Mouse (Mus musculus) spleen, postnatal 36 days (tissue): ENCODE measurements around the gene Plxna2.

Experiments
- DNase-seq, 2 experiments: peaks; one replicate each; pipeline ENCODE4 v3.0.0; 2022; ENCODE audit warnings: low spot score in 2 of 2, mixed read lengths in 1 of 2

Plxna2 gene

GRCm38 (mm10) chr1:194622677-194623076 is 4.7 kb downstream of the Plxna2 start:
- no peak for DNase-seq

- no peak for DNase-seq
These were observed 5.6 kb downstream of the Plxna2 start for GRCm38 (mm10) chr1:194623641-194624040.

DNA sequence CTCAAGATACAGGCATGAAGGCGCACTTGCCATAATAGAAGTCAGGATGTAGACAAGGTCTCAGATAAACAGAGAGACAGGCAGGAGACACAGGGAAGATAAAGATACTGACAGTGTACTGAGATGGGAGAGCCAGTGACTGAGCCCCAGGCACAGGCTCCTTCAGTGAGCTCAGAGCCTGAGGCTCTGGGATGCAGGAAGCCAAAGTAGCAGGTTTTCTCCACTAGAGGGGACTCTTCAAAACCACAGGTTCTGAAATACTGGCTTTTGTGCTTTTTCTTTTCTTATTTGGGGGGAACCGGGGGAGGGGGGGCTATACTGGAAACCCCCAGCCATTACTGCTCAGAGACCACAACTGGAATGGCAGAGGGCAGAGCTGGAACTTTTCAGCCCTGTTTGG is 6.4 kb downstream of the Plxna2 start:
- no peak for DNase-seq

- DNase-seq = no peak
These were observed 7.0 kb downstream of the Plxna2 start for GRCm38 (mm10) chr1:194624973-194625372.

DNA sequence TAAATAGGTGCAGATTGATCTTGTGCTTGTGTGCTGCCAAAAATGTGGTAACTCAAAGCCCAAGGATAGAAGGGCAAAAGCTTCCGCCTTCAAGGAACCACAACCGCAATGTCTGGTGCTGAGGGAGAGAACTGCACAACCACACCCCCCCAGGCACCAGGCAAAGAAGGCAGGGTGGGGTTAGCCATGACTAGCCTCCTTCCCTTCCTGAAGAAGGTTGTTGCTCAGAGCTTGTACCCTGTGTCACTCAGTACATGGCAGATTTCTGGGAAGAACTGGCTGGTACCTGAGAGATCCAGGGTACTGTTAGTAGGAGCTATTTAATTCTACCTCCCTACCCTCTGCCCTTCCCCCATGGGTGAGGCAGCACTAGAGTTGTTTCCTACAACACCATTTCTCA is 8.1 kb downstream of the Plxna2 start:
- no peak for DNase-seq

DNA sequence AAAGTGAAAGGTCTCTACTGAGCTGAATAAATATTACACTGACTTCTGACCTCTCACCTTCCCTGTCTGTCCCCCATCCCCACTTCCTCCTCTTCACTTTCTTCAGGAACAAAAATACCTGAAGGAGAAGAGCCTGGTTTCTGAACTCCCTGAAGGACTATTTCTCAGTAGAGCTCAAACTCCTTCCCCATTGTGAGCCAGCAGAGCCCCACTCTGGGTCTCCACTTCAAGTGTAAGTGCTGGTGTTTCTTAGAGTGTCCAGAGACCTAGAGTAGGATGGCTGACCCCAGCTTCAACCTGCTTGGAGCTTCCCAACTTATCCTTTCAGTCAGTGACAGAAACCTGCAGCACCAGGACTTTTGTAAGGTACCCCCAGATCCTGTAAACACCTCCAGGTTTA is 9.3 kb downstream of the Plxna2 start:
- DNase-seq = no peak

DNA sequence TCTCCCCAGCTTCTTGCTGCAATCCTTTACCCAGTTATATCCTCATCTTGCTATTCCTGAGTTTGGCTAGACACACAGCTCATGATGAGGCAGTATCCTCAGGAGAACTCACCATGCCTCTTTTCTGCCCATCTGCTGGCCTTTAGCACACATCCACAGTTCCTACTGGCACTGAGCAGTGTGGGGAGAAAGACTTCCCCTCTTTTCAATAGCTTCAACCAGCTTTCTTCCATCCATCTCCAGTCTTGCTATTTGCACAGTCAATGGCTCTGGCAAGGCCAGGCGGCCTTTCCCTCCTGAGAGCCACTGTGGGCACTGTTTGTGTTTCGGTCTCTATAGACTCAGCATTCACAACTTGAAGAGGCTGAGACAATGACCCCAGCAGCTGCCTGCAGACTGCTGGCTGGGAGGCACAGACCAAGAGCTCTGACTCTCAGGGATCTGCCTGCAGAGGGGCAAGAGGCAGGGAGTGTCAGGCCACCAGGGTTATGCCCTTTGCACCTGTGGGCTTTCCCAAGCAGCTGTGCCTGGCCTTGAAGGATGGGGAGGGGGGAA is 11.2 kb downstream of the Plxna2 start:
- no peak for DNase-seq

DNA sequence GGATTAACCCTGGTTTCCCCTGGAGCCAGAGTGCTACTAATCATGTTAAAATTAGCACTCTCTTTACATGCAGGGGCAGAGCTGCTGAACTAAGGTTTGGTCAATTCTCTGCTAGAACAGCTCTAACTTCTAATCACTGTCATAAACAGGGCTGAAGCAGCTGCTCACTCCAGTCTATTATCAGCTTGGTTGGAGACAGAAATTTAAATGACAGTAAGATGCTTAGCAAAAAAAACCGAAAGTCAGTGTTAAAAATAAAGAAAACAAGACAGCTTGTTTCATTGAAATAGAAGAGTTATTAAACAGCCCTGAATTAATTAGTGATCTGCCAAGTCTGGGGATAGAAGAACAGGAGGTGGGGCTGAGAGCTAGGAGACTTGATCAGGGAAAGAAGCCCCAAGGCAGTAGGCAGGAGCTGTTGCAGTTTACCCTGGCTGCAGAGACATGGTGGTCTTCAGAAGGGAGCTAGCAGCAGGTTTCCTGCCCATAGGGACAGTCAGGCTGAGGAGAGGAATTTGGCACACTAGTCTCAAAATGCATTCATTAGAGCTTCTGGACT is 12.6 kb downstream of the Plxna2 start:
- DNase-seq = no peak

GRCm38 (mm10) chr1:194631574-194631973 is 13.6 kb downstream of the Plxna2 start:
- no peak for DNase-seq

DNA sequence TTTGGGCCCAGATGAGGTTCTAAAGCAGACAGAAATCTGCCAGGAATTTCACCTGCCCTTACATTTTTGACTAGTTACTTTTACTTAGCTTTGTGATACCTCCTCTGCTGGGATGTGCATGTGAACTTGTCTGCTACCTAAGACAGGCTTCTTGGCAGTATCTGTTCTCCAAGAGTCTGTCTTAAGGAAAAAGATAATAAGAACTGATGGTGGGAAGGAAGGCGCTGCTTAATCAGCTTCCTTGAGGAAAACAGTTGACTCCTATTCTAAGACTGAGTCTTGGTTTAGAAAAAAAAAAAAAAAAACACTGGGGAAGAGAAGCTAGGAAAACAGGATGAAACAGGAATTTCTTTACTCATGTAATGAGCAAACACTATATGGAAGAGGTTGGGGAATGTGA is 14.0 kb downstream of the Plxna2 start:
- DNase-seq = no peak

GRCm38 (mm10) chr1:194635411-194635810 is 17.4 kb downstream of the Plxna2 start:
- DNase-seq = no peak

DNA sequence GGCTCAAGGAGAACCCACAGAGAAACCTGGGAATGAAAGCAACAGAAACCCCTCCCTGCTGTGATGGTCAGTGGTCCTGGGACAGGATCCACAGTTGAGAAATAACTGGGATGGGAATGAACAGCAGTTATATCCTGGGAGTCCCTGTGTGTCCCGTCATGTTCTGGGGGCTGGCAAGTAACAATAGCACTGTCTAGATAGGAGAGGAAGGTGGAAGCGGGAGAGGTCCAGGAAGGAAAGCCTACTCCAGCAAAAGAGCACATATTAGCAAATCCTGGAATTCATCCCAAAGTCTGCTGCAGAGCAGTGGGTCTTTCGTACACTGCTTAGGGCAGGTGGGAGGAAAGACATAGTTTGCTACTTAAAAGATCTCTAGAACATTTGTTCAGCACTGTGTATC is 17.9 kb downstream of the Plxna2 start:
- no peak for DNase-seq

DNA sequence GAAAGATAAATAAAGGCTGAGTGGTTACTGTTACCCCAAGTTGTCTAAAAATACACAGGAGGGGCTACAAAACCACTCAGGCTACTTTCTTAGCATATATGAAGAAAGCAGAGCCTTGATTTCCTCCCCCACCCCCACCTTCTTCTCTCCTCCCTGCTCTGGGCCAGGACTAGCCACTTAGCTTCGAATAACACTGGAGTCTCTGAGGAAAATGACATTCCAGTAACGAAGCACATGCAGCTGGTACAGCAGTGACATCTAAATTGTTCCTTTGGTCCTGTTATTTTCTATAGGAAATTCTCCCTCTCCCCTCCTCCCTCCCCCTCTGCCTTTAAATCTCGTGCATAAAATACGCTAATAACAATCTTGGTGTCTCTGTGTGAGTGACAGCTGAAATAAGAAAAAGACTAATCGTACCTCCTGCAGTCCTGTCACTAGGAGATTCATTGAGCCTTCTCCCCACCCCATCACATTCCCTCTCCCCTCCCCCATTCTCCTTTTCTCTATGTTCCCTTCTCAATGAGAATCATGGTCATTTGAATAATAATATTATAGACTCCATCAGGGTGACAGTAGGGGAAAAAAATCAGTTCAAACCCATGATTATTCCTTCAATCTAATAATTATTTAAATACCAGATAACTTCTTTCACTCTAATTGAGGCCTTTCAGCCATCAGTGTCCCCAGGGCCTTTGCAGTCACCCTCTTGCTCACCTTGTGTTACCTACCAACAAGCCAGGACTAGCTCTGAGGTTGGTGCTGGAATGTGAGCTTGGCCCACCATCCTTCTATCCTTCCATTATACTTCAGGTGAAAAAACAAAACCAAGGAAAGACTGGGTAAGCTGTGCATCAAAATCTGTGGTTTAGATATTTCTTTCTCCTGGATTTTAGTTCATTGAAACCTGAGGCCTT is 19.6 kb downstream of the Plxna2 start:
- no peak for DNase-seq

DNA sequence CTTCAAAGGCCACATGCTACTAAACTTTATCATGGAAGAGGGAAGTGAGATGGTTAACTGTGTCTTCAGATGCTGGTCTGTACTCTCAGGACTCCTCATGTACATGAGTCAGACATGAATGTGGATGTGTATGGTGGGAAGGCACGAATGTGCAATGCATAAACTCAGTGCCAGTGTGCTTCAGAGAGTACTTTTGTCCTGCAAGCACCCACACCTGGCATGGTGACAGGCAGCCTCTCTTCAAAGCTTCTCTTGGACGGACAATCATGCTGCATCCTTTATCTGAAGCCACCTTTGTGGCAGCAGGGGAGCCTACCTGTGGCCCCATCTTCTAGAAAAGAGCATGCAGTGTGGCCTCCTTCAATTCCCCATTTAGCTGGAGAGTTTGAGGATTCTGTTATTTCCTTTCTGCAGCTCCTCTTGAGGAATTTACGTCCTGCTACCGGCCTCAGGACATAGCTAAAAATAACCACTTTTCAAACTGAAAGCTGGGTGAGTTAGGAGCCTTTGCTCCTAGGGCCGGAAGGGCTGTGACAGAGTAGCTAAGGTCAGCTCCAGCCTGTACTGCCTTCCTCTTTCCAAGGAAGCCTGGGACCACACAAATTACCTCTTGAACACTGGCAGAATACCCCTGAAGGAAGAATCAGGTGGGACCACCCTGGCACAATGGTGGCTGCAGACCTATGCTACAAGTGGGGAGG is 23.7 kb downstream of the Plxna2 start:
- no peak for DNase-seq

DNA sequence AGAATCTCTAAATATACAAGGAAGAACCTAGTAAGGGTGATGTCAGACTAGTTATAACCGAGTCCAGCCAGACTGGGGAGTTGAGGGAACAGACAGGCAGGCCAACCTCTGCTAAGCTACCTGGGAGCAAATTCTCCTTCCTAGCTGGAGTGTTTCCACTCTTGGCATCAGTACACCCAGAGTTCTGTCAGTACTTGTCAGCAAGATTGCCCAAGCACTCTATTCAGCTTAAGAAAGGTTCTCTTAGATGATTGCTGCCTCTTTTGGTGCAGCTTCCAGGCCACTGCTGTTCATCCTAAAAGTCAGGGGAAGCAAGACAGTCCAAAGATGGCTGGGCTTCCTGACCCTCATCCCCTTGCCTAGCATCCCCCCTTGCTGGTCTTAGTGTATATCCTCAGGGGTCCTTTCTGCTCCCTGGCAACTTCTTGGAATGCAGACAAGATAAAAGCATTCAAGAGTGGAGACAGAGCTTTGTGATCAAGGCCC is 24.3 kb downstream of the Plxna2 start:
- no peak for DNase-seq

GRCm38 (mm10) chr1:194643930-194644329 is 25.9 kb downstream of the Plxna2 start:
- no peak for DNase-seq

GRCm38 (mm10) chr1:194645898-194646297 is 27.9 kb downstream of the Plxna2 start:
- DNase-seq = no peak

DNA sequence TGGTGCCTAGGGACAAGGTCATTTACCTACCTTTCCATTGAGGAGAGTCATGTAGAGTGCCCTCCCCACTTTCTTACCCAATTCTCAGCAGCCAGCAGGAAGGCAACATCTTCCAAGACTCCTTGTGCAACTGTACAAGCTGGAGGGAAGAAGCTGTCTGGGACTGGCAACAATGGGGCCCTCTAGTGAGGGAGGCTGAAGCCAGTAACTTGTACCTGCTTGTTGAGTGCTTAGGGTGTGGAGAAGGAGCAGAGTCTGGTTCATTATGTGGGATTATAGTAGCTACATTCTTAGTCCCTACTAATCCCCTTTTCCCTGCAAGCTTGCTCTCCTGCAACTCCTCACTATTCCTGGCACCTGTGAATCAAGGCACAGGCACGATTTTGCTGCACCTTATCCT is 32.1 kb downstream of the Plxna2 start:
- DNase-seq = no peak

- no peak for DNase-seq
These were observed 32.5 kb downstream of the Plxna2 start for GRCm38 (mm10) chr1:194650566-194650965.

GRCm38 (mm10) chr1:194651987-194652386 is 34.0 kb downstream of the Plxna2 start:
- no peak for DNase-seq

DNA sequence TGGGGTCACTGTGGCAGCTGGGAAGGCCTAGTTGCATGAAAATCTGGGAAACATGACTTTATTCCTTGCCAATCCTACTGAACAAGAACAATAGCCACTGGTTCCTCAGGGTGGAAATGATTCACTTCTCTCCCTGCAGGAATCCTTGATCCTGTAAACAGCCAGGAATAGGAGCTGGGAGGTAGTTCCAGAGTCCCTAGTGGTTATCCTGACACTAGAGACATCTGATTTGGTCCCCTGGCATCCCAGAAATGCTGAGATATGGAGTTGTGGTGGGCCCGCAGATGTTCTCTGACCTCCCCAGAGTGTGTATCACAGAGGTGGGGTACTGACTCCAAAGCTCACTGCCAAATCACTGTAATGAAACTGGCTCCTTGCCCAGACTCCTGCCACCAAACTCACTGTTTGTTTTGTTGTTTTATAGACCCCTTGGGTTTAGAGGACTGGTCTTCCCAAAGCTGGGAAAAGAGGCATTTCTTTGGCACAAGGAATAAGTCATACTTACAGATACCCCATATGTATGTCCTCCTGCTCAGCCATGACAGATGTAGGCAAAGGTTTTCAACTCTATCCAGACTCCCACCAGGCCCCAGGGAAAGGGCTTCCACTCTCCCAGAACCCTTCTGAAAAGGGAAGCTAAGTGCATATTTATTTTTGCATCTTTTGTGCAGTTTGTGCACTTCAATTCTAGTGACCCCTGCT is 40.6 kb downstream of the Plxna2 start:
- no peak for DNase-seq
